Mouse (Mus musculus) ES-Bruce4 (cell line): ENCODE measurements at regions not wholly inside any gene's neighbourhood (a gene's known extent, or its start where the extent isn't known, plus 50 kb on each side); places are given as distances from the start of the nearest gene placed in this dataset.

ENCODE experiments used
- H3K27ac ChIP-seq: 2 replicates; pipeline ENCODE4 v1.5.1; 2012; ENCODE audit warnings: low read length, inconsistent platforms; ENCODE audit not compliant: insufficient read depth
- H3K27me3 ChIP-seq: 2 replicates; pipeline ENCODE4 v1.6.1; 2012; ENCODE audit warnings: mild to moderate bottlenecking, low read length, inconsistent platforms; ENCODE audit not compliant: control insufficient read depth, poor library complexity, insufficient read depth, severe bottlenecking
- H3K36me3 ChIP-seq: 2 replicates; pipeline ENCODE4 v1.6.1; 2012; ENCODE audit warnings: inconsistent platforms, mild to moderate bottlenecking, low read length, moderate library complexity; ENCODE audit not compliant: control insufficient read depth, poor library complexity, insufficient read depth, severe bottlenecking
- H3K4me1 ChIP-seq: one replicate; pipeline ENCODE4 v1.8.1; 2011; ENCODE audit warnings: low read length; ENCODE audit not compliant: control insufficient read depth, insufficient read depth
- H3K4me3 ChIP-seq: 2 replicates; pipeline ENCODE4 v1.5.1; 2011; ENCODE audit warnings: low read depth, mild to moderate bottlenecking, low read length
- H3K9ac ChIP-seq: 2 replicates; pipeline ENCODE4 v1.6.1; 2012; ENCODE audit warnings: low read depth, mild to moderate bottlenecking, inconsistent platforms; ENCODE audit not compliant: poor library complexity, severe bottlenecking
- H3K9me3 ChIP-seq: replicated peaks from 2 replicates; pipeline ENCODE4 v1.6.1; 2012; ENCODE audit warnings: mild to moderate bottlenecking, low read length, inconsistent platforms; ENCODE audit not compliant: control insufficient read depth, poor library complexity, insufficient read depth, severe bottlenecking
- CTCF ChIP-seq: IDR thresholded peaks from one replicate; pipeline ENCODE4 v1.8.1; 2011; ENCODE audit warnings: low read depth, low read length
- EP300 ChIP-seq: IDR thresholded peaks from 2 replicates; pipeline ENCODE4 v1.6.1; 2011; ENCODE audit warnings: low read depth, low read length; ENCODE audit not compliant: insufficient read depth
- POLR2A ChIP-seq: IDR thresholded peaks from one replicate; pipeline ENCODE4 v1.8.1; 2011; ENCODE audit warnings: low read length; ENCODE audit not compliant: insufficient read depth

DNA sequence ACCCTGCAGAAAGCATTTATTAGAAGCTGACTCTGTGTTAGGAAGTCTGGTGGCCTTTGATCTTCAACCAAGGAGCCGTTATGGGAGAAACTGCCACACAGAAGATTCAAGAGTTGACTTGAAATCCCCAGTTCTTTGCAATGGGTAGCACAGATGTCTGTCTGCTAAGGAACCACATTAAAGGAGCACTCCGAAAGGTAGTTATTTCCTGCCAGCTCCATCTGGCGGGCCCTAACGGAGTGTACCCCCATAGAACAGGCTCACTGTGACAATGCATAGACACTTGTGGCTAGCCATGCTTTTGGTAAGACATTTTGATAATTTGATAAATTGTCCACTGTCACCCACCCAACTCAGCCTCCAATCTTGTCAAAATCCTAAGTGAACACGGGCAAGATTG is 173.3 kb upstream of the Lef1 start:
- Histone ChIP-seq H3K36me3 (no peaks in the 10 kb centered on the region), H3K9ac (no peak overlapping the region), H3K27me3 (no peaks in the 10 kb centered on the region), H3K4me1 (no peaks in the 10 kb centered on the region), H3K27ac (no peak overlapping the region), H3K9me3 (no peaks in the 10 kb centered on the region), H3K4me3 (no peak overlapping the region)
- no peak for TF ChIP-seq POLR2A
- TF ChIP-seq EP300: no peak
- no peak for TF ChIP-seq CTCF

- no peaks in the 10 kb centered on the region for H3K36me3 ChIP-seq
- no peak overlapping the region for H3K27ac ChIP-seq
- TF ChIP-seq EP300: no peak
- TF ChIP-seq CTCF: no peak
- no peak for TF ChIP-seq POLR2A
- H3K27me3 ChIP-seq: no peaks in the 10 kb centered on the region
- H3K9me3 ChIP-seq: no peaks in the 10 kb centered on the region
- H3K4me1 ChIP-seq: no peaks in the 10 kb centered on the region
- no peak overlapping the region for H3K9ac ChIP-seq
- no peak overlapping the region for H3K4me3 ChIP-seq
Observed at GRCm38 (mm10) chr3:130936336-130936735, 173.9 kb upstream of the Lef1 start.

DNA sequence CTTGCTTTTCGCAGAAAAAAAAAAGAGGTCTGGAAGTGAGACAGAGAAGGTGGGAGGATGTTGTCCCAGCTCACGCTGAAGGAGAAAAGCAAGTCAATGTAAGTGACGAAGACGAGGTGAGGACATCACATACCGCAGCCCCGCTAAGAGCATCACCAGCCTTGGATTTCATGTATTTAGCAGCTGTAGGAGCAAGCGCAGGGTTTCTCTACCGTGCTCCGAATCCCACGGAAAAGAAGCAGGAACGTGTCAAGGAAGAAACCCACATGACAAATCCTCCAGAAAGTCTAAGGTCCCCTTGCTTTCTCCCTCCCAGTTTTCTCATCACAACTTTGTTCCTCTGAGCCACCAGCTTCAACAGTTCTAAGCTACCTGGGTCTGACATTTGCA is 174.3 kb upstream of the Lef1 start:
- H3K9me3 ChIP-seq: no peaks in the 10 kb centered on the region
- no peak overlapping the region for H3K9ac ChIP-seq
- H3K4me3 ChIP-seq: no peak overlapping the region
- TF ChIP-seq CTCF (no peak), EP300 (no peak), POLR2A (no peak)
- H3K27ac ChIP-seq: no peak overlapping the region
- no peaks in the 10 kb centered on the region for H3K27me3 ChIP-seq
- H3K36me3 ChIP-seq: no peaks in the 10 kb centered on the region
- no peaks in the 10 kb centered on the region for H3K4me1 ChIP-seq

DNA sequence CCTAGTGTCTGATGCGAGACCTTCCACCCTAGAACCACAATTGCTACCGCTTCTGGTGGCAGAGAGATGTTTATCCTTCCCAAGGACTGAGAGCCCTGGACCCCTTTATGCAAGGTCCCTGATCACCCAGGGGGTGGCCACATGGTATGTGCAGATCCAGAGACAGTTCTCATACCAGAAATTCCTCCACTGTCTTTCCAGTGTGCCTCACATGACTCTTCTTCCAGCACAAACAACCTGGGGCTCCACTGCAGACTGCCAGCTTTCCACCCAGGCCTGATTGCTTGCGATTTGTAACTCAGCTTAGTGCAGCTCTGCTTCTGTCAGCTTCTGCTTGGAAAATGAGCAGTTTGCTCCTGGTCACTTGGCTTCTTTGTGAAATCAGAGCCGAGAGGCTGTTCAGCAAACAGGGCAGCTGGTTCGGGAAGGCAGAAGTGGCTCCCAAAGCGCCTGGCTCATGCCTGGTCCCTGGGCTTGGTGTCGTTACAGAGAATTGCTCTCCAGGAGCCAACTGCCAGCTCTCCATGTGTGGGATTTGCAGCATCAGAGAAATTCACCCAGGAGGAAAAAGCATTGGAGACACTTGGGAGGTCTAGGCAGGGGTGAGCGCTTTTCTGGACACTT is 174.9 kb upstream of the Lef1 start:
- TF ChIP-seq POLR2A (no peak), EP300 (no peak), CTCF (no peak)
- Histone ChIP-seq H3K9ac (no peak overlapping the region), H3K36me3 (no peaks in the 10 kb centered on the region), H3K4me3 (no peak overlapping the region), H3K27ac (no peak overlapping the region), H3K9me3 (no peaks in the 10 kb centered on the region), H3K4me1 (no peaks in the 10 kb centered on the region), H3K27me3 (no peaks in the 10 kb centered on the region)

GRCm38 (mm10) chr3:130932723-130933122 is 177.5 kb upstream of the Lef1 start:
- Histone ChIP-seq H3K9me3 (no peaks in the 10 kb centered on the region), H3K27ac (no peak overlapping the region), H3K4me3 (no peak overlapping the region), H3K36me3 (no peaks in the 10 kb centered on the region), H3K9ac (no peak overlapping the region), H3K4me1 (no peaks in the 10 kb centered on the region), H3K27me3 (no peaks in the 10 kb centered on the region)
- no peak for TF ChIP-seq EP300
- TF ChIP-seq POLR2A: no peak
- no peak for TF ChIP-seq CTCF

DNA sequence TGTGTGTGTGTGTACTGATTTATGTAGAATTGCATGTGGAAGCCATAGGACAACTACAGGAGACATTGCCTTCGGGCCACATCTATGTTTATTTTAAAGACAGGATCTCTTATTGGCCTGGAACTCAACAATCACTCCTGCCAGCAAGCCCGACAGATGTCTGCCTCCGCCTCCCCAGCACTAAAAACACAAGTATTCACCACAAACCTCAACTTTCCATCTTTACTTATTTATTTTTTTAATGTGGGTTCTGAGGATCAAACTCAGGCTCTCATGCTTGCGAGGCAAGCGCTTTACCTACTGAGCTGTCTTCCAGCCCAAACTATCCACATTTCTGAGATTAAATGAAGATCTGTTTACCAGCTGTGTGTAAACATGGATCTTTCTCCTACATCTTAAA is 178.0 kb upstream of the Lef1 start:
- Histone ChIP-seq H3K36me3 (no peaks in the 10 kb centered on the region), H3K9me3 (no peaks in the 10 kb centered on the region), H3K4me3 (no peak overlapping the region), H3K4me1 (no peaks in the 10 kb centered on the region), H3K9ac (no peak overlapping the region), H3K27ac (no peak overlapping the region), H3K27me3 (no peaks in the 10 kb centered on the region)
- TF ChIP-seq CTCF: no peak
- no peak for TF ChIP-seq POLR2A
- no peak for TF ChIP-seq EP300
